Mouse (Mus musculus) lung, embryonic 14.5 days (tissue): ENCODE measurements around the gene Thpo. TPM values are rescaled to one million over a fixed set of nuclear protein-coding genes. Genes with fewer than 3 reads are reported as not detected.
A peak's percentile ranks its signal among the peaks of the same experiment; 100 is the strongest.

Experiments used
- ATAC-seq: fragments of 200-750 bp; cut with Nextera tagmentation; 2 replicates; pipeline ENCODE4 v1.8.0; 2017; ENCODE audit warnings: mild to moderate bottlenecking, moderate TSS enrichment, moderate library complexity; ENCODE audit not compliant: insufficient read depth
- DNase-seq: peaks from one replicate; pipeline ENCODE4 v3.0.0-alpha.2; 2015
- H3K27ac ChIP-seq: fragments of 300-500 bp; sonication (generic); 2 replicates; pipeline ENCODE4 v1.5.1; 2014; ENCODE audit warnings: low read depth, mild to moderate bottlenecking, moderate library complexity
- H3K27me3 ChIP-seq: fragments of 300-500 bp; sonication (generic); 2 replicates; pipeline ENCODE4 v1.6.1; 2014; ENCODE audit warnings: low read length, control low read depth; ENCODE audit not compliant: insufficient read depth
- H3K36me3 ChIP-seq: fragments of 300-500 bp; sonication (generic); 2 replicates; pipeline ENCODE4 v1.6.1; 2014; ENCODE audit warnings: control low read depth; ENCODE audit not compliant: insufficient read depth
- H3K4me1 ChIP-seq: fragments of 300-500 bp; sonication (generic); 2 replicates; pipeline ENCODE4 v1.6.1; 2014; ENCODE audit warnings: antibody characterized with exemption, control low read depth; ENCODE audit not compliant: insufficient read depth
- H3K4me2 ChIP-seq: fragments of 300-500 bp; sonication (generic); 2 replicates; pipeline ENCODE4 v1.6.1; 2014; ENCODE audit warnings: mild to moderate bottlenecking
- H3K4me3 ChIP-seq: fragments of 300-500 bp; sonication (generic); 2 replicates; pipeline ENCODE4 v1.5.1; 2014; ENCODE audit warnings: low read depth, low read length
- H3K9ac ChIP-seq: fragments of 300-500 bp; sonication (generic); 2 replicates; pipeline ENCODE4 v1.6.1; 2014
- H3K9me3 ChIP-seq: fragments of 300-500 bp; sonication (generic); 2 replicates; pipeline ENCODE4 v1.6.1; 2016; ENCODE audit warnings: low read depth, low read length, control low read depth
- CTCF ChIP-seq: IDR thresholded peaks from 2 replicates; pipeline ENCODE4 v1.5.1; 2016; ENCODE audit warnings: antibody characterized with exemption, low read depth
- WGBS: fragments of 180-500 bp; shearing (Covaris S2); extraction: QIAGEN DNeasy Blood & Tissue Kit; methylation state at CpG from one replicate; pipeline ENCODE4 v1.1.7; 2014; 5-methylcytosine and 5-hydroxymethylcytosine counted together
- polyA plus RNA-seq: library from polyadenylated mRNA; unstranded; fragments of >200 nt; fragmentation: Nextera tagmentation; extraction: Ambion mirVana; gene quantifications from 2 replicates; pipeline ENCODE4 v1.2.1, GENCODE M21; 2014

Gene Thpo
- polyA plus RNA-seq, 1 experiment from 2014 or later = 1.1 TPM

DNA sequence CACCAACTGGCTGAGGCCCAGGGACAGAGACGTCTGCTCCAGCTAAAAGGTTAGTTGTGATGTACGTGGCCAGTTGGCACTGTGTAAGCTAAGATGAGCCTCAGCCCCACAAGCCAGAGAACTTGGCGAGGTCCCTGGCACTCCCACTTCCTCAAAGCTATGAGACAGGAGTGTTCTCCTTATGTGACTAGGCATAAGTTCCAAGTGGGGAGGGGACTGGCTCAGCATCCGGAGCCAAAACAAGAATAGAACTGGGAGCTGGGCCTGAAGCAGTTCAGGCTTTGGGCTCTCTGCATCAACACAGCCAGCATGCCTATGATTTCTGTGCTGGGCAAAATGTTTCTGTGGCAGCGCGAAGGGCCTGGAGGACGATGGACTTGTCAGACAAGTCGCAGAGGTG lies 39.5 kb downstream of the Thpo start:
- no peak overlapping the region for H3K27ac ChIP-seq
- WGBS = 75% methylated on average over 8 of the region's 8 CpGs

DNA sequence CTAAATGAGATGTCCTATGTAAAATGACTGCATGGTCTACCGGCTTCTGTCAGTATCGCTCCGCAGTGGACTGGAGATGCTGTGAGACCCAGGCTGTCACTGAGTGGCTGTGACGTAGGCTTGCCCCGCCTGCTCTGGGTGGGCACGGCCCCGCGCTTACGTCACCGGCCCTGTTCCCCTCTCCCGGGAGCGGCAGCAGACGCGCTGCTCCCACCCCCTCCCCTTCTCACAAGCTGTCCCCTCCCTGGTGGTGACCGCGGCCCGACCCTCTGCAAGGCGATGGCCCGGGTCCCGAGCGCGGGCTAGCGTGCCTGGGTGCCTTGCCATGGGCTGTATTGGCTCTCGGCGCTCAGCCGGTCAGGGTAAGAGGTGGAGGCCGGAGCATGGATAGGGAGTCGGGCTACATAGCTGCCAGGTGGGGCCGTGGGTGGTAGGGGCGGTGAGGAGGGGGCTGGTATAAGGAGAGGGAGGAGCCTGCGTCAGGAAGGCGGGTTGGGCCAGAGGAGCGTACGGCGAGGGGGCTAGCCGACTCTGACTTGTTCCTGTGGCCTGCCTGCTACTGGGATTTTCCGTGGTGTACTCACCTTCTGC lies 41.1 kb downstream of the Thpo start, which contains the start of gene Fam131a:
Gene Fam131a (plus strand): TSS at position 131 of the 591 bp plus-strand sequence.
- WGBS = under 1% methylated on average over 37 of the region's 37 CpGs
- no peaks in the 10 kb centered on the region for H3K9me3 ChIP-seq
- H3K27ac ChIP-seq = peak within 1 kb of the TSS; percentile 86; the same call in 1 of the 2 replicates
- DNase-seq = peak; percentile 97
- no peak for TF ChIP-seq CTCF
- no peaks in the 10 kb centered on the region for H3K27me3 ChIP-seq
- H3K4me3 ChIP-seq = peak within 1 kb of the TSS; percentile 56
- peak within 1 kb of the TSS; percentile 64 for H3K9ac ChIP-seq
- 0 out of 2 replicates have a peak, but pooled peaks cover 2% of the 10 kb centered on the region for H3K4me1 ChIP-seq
- H3K4me2 ChIP-seq = peak within 1 kb of the TSS; percentile 90
- ATAC-seq = peak; percentile 94
- peaks cover 46% of the 10 kb centered on the region for H3K36me3 ChIP-seq

More for the DNA sequence above, 39.5 kb downstream of the Thpo start:
- TF ChIP-seq CTCF = no peak
- H3K4me2 ChIP-seq = no peak overlapping the region; the same call in 1 of the 2 replicates
- H3K27me3 ChIP-seq = no peaks in the 10 kb centered on the region
- DNase-seq (peak; percentile 37), ATAC-seq (no peak)
- H3K9me3 ChIP-seq = no peaks in the 10 kb centered on the region
- H3K4me3 ChIP-seq = no peak overlapping the region
- H3K36me3 ChIP-seq = peaks cover 31% of the 10 kb centered on the region
- 0 out of 2 replicates have a peak, but pooled peaks cover 2% of the 10 kb centered on the region for H3K4me1 ChIP-seq
- no peak overlapping the region for H3K9ac ChIP-seq

DNA sequence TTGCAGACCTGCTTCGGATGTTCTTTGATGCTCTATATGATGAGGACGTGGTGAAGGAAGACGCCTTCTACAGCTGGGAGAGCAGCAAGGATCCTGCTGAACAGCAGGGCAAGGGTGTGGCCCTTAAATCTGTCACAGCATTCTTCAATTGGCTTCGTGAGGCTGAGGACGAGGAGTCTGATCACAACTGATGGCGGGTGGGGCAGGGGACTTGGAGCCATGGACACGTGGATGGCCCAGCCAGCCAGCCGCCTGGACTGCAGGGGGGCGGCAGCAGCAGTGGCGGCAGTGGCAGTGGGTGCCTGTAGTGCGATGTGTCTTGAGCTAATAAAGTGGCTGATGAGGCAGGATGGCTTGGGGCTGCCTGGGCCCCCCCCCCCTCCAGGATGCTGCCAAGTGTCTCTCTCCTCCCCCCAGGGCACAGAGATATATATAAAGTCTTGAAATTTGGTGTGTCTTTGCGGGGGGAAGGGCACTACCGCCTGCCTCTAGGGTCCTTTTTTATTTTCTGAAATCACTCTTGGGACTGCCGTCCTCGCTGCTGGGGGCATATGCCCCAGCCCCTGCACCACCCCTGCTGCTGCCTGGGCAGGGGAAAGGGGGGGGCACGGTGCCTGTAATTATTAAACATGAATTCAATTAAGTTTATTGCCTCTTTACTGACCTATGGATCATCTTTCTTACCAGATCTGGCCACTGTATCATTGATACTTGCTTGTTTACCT lies 41.9 kb downstream of the Thpo start:
- no peak for TF ChIP-seq CTCF
- Histone ChIP-seq H3K4me2 (peak overlapping the region; percentile 90; the same call in 1 of the 2 replicates), H3K9me3 (no peaks in the 10 kb centered on the region), H3K27ac (no peak overlapping the region), H3K36me3 (peaks cover 54% of the 10 kb centered on the region), H3K9ac (no peak overlapping the region), H3K4me1 (0 out of 2 replicates have a peak, but pooled peaks cover 2% of the 10 kb centered on the region), H3K4me3 (peak overlapping the region; percentile 56), H3K27me3 (no peaks in the 10 kb centered on the region)
- no peak for DNase-seq
- 45% methylated on average over 16 of the region's 16 CpGs for WGBS
- no peak for ATAC-seq

DNA sequence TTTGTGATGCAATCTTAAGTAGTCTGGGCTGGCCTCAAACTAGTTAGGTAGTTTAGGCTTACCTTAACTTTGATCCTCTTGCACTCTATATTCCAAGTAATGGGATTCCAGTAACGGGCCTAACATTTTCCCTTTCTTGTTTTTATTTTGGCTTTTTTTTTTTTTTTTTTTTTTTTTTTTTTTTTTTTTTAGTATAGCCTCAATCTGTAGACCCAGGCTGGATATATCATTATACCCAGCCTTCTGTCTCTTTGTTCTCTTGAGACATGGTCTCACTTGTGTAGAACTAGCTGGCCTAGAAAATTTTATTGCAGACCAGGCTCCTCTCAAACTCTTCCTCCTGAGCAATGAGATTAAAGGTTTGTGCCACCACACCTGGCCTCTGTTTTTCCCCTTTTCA lies 42.7 kb downstream of the Thpo start:
- Histone ChIP-seq H3K36me3 (peaks cover 62% of the 10 kb centered on the region), H3K9ac (no peak overlapping the region), H3K9me3 (no peaks in the 10 kb centered on the region), H3K27me3 (no peaks in the 10 kb centered on the region), H3K4me1 (0 out of 2 replicates have a peak, but pooled peaks cover 2% of the 10 kb centered on the region), H3K4me2 (no peak overlapping the region), H3K4me3 (no peak overlapping the region), H3K27ac (no peak overlapping the region)
- no peak for ATAC-seq
- TF ChIP-seq CTCF = no peak
- 48% methylated on average over 1 of the region's 1 CpGs for WGBS
- DNase-seq = no peak

DNA sequence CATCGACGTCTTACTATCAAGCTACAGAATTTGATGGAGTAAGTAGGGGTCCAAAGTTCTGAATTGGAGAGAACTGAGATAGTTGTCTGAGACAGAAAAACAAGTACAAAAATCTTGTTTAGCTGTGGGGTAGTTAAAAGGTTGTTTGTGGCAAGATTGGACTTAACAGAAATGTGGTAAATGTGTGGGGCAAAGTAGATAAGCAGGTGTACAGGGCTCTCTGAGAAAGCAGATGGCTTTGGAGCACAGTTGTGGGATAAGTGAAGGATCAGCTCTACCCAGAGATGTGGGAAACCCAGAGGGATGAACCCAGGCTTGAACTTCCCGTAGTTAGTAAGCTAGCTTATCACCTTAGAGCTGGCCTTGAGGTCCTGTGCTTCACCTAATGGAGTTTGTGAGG lies 43.5 kb downstream of the Thpo start:
- Histone ChIP-seq H3K4me2 (no peak overlapping the region), H3K9me3 (no peaks in the 10 kb centered on the region), H3K36me3 (peaks cover 71% of the 10 kb centered on the region), H3K27ac (no peak overlapping the region), H3K27me3 (no peaks in the 10 kb centered on the region), H3K4me1 (0 out of 2 replicates have a peak, but pooled peaks cover 2% of the 10 kb centered on the region), H3K4me3 (no peak overlapping the region), H3K9ac (no peak overlapping the region)
- TF ChIP-seq CTCF = no peak
- 83% methylated on average over 3 of the region's 3 CpGs for WGBS
- DNase-seq = no peak
- no peak for ATAC-seq

DNA sequence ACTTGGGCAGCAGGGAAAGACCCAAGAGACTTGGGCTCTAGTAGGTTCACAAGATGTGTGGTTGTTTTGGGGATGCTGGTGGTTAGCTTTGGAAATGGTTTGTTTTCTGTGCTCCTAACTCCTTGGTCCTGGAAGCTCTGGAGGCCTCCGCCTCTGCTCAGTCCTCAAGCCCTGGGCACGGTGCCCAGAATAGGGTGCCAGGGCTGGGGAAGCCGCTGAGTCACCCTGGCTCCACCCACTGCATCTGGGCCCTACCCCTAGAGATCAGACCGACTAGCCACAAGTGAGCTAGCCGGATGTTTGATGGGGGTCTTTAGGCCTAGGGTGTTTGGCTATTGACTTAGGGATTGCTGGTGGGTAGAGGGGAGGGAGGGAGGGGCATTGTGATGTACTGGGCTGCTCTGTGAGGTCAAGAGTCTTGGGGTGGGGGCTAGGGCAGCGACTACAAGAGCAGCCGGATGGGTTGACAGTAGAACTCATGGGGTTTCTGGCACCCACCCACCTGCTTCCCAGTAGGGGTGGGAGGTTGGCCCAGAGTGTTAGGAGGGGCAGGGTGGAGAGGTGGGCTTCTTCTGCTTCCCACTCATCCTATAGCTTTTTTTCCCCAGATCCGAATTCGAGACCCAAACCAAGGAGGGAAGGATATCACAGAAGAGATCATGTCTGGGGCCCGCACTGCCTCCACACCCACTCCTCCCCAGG lies 56.2 kb downstream of the Thpo start:
- H3K27me3 ChIP-seq = no peaks in the 10 kb centered on the region
- no peaks in the 10 kb centered on the region for H3K9me3 ChIP-seq
- no peak for TF ChIP-seq CTCF
- ATAC-seq (no peak), DNase-seq (peak; percentile 70)
- no peaks in the 10 kb centered on the region for H3K4me1 ChIP-seq
- no peak overlapping the region for H3K4me3 ChIP-seq
- WGBS = 72% methylated on average over 10 of the region's 10 CpGs
- no peak overlapping the region for H3K4me2 ChIP-seq
- 0 out of 2 replicates have a peak overlapping the region, but pooled peaks have one; percentile 29 for H3K9ac ChIP-seq
- peaks cover 86% of the 10 kb centered on the region for H3K36me3 ChIP-seq
- H3K27ac ChIP-seq = no peak overlapping the region
